Mouse (Mus musculus) urinary bladder, postnatal 14 days (tissue): ENCODE data around the gene Tmem246.
"Not testable (repeated sequence)": the region's sequence is repeated elsewhere in the genome, so short reads cannot be mapped to it uniquely, and the experiment has no call there.

Experiments
- DNase-seq: peaks from one replicate; pipeline ENCODE4 v3.0.0; 2021; ENCODE audit warnings: low spot score

Tmem246 gene

DNA sequence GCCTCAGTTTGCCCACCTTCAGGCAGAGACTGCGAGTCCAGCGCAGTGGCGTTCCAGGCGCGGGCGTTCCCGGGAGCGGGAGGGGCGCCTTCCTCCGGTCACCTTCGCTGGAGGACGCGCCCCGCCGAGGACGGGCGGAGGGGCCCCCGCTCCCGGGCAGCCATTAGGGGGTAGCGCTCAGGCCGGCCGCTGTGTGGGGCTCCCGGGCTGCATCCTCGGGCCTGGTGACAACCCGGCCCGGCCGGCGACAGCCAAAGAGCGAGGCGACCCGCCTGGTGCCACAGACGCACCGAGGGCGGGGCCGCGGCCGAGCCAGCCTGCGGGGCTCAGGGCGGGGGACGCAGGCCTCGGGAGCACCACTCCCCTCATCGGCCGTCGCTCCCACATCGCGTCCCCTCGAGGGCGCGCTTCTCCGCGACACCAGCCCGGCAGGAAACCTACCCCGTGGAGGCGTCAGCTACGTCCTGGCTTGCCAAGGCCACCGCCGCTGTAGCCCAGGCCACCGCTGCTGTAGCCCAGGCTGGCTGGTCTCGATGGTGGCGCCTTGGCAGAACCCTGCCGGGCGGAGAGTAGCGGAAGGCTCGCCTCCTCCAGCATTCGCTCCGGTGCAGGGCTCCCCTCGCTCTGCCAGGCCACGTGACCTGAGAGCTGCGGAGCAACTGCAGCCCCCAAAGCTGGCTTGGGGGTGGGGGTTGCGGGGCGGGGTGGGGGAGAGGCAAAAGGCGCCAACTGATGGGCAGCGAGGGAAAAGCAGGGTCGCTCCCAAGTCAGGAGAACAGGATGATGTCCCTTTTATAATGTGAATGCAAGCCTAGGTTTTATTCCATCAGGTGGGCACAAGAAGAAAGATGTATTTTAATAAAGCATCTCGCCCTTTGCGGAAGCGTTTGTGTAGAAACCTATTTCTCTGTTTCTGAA is at the start of gene Tmem246:
Gene Tmem246, minus strand, starts transcription at position 694 of the 918 bp plus-strand sequence.
- peak; percentile 67 for DNase-seq

DNA sequence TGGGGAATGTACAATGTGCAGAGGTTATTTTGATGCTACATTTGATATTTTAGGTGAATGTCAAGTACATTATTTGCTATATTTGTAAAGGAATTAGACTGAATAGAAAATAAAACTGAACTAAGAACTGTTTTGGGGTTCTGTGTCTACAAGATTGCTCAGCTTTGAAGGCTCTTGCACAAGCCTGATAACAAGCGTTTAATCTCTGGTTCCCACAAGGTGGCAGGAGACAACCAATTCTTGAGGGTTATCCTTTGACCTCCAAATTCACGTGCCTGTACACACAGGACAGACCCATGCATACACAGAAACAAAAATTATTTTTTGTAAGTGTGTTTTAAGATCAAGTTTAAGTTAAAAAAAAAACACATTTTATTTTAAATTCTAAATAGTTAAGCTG is 42.2 kb upstream of the Tmem246 start:
- DNase-seq: no peak

DNA sequence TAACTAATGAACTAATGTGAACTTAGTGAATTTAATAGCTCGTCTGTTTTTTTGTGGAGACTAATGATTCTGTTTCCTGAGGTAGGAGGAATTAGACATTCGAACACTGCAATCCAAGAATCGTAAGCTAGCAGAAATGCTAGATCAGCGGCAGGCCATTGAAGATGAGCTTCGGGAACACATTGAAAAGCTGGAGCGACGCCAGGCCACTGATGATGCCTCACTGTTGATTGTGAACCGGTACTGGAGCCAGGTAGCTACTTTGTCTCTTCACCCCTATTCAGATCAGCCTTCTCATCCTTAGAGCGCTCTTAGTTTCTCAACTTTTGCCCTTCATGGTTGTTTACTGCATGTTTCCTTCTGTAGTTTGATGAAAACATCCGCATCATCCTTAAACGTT is 40.1 kb upstream of the Tmem246 start:
- DNase-seq: no peak

DNA sequence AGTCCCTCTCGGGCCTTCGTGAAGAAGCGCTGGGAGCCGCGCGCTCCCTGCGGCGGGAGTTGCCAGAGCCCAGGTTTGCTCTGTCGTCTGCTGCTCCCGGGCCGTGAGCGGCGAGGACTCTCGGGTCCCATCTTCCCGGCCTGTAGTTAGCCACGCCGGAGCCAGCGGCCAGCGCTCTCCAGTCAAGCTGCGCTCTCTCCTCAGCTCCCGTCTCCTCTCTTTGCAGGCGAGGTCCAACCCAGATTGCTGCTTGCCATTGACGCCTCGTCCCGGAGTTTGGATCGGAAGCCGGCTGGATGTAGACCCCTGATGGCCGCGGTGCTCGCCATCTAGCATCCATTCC is 34.4 kb upstream of the Tmem246 start:
- DNase-seq: no peak

DNA sequence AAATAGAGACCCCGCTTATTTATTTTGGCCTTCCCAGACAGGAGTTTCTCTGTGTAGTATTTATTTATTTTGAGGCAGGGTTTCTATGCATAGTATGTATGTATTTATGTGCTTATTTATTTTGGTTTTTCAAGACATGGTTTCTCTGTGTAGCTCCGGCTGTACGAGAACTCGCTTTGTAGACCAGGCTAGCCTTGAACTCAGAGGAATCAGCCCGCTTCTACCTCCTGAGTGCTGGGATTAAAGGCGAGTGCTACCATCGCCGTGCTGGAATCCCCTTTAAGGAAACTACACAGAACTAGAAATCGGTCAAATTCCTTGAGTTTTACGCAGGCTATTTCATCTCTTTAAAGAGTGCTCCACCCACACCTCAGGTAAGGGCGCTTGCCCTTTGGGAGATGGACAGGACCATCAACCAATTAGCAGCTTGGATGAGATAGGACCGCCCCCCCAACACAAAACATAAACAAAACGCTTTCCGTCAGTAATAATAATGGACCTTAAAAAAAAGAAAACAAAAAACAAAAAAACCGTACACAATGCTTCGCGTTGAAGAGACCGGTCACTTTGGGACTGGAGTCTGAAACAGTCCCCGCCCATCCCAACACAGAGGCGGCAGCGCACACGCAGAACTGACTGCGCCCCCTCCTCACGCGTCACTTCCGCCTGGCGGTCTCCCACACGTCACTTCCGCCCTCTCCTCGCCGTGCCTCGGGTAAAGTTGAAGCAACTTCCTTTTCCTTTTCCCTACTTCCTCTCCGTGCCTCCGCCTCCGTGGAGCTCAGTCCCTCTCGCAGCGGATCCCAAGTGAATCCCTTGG is 33.9 kb upstream of the Tmem246 start, which contains the start of gene Rnf20:
Gene Rnf20, plus strand, starts transcription at position 688 of the 820 bp plus-strand sequence.
- DNase-seq: peak; percentile 96

DNA sequence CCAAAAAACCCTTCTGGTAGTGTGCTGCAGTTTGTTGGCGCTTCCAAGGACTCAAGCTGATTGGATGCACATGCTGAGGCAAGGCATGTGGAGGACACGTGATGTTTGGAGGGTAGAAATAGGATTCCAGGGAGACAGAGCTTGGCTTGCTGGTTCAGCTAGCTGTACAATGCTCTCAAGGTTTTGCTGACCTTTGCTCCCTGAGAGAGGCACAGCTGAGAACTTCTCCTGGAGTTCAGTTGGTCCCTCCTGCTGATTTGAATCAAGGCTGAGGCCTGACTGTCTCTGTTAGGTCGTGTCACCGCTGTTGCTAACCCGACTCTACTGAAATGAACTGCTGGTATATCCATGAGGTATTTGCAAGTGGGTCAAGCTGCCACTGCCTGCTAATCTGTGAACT is 31.3 kb upstream of the Tmem246 start:
- DNase-seq: no peak

DNA sequence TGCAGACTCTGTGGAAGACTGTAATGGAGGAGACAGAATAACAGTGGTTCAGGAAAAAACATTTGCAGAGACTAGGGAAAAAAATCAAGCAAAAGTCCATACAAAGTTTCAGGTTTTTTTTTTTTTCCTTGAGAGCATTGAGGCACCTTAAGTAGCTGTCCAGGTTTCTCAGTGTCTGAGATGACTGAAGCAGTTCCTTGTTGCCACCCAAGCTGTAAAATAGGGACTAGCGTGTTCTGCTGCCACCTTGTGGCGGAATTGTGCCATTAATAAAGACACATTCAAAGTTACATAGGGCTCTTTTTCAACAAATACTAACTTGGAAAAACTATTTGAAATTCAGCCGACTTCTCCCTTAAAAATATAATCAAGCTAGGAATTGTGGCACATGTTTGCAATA is 29.3 kb upstream of the Tmem246 start:
- peak; percentile 83 for DNase-seq

DNA sequence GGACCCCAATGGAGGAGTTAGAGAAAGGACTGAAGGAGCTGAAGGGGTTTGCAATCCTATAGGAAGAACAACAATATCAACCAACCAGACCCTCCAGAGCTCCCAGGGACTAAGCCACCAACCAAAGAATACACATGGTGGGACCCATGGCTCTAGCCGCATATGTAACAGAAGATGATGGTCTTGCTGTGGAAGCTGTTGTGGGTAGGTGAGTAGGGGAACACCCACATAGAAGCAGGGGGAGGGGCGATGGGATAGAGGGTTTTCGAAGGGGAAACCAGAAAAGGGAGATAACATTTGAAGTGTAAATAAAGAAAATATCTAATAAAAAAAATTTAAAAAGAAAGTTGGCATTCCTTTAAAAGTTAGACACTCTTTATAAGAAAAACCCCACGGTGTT is 27.3 kb upstream of the Tmem246 start:
- DNase-seq: not testable (repeated sequence)

DNA sequence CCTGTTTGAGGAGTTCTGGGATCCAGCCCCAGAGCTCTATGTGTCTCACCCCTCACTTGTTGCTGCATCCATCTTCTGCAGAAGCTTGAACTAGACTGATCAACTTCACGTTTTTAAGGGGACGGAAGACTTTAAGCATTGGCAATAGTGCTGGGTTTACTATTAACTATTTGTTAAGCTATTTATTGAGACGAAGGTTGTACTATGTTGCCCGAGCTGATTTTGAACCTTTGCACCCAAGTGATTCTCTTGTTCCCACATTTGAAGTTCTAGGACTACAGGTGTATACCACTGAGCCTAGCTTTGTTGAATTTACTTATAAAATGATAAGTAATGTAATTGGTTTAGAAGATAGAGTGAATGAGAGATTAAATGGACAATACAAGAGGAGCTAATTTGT is 26.2 kb upstream of the Tmem246 start:
- no peak for DNase-seq

DNA sequence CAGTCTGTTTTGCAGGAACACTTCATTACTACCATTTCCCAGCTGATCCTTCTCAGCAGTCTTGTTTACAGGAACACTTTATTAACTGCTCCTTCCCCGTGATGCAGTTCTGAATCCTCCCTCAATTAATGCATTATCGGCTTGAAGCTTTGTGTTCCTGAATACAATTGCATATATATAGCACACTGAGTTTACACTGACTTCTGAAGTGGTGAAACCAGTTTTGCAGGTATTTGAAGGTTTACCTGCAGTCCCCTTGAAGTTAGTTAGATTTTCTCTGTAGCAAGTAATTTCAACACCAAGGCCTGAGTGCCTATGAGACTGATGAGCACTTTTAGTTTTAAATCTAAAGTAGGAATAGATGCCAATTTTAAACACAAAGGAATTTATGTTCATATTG is 24.6 kb upstream of the Tmem246 start:
- no peak for DNase-seq

DNA sequence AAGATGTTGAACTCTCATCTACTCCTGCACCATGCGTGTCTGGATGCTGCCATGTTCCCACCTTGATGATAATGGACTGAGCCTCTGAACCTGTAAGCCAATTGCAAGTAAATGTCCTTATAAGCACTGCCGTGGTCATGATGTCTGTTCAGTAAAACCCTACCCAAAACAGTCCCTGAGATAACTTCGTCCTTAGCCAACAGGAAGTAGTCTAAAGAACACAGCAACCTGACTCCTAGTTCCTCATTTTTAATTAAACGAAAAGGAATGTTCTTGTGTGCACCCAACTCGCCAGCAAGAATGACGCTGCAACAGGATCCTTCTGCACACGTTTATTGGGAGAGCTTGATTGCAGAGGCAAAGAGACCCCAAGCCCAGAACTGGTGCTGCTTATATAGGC is 22.2 kb upstream of the Tmem246 start:
- DNase-seq: not testable (repeated sequence)

DNA sequence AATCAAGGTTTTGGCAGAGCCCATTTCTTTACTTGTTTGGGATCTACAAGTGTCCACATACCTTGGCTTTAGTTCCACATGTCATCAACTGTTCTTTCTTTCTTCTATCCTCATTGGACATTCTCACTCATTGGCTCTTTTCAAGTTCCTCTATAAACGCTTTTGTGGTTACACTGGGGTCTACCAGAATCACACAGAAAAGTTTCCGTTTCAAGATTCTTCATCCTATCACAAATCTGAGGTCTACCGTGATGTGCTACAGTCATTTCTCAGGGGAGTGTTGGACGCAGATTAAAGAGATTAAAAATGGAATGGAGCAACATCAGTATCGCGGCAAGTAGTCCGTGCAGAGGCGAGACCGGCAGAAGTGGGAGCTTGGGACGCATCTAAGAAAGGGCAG is 19.2 kb upstream of the Tmem246 start:
- no peak for DNase-seq

DNA sequence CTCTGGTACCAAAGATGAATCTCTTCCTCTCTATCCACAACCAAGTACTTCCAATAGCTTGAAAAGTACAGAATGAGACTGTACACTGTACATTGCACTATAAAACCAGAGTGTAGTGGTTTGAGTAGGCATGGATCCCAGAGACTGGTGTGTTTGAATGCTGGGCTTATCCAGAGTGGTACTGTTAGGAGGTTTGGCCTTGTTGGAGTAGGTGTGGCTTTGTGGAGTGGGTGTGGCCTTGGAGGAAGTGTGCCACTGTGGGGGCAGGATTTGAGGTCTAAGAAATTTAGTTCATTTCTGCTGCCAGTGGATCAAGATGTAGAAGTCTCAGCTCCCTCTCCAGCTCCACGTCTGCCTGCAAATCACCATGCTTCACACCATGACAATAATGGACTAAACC is 7.8 kb upstream of the Tmem246 start:
- DNase-seq: no peak

DNA sequence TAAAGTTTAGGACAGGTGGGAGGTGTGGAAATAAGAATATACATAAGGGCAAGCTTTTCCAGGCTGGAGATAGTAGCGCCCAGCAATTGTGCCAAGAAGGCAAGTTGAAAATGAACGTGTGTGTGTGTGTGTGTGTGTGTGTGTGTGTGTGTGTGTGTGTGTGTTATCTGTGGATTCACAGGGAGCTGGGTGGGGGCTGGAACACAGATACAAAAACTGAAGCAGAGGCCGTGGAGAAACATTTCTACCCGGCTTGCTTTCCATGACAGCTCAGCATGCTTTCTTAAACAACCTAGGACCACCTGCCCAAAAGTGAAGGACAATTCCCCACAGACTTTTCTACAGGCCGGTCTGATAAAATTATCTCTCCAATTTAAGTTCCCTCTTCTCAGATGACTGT is 6.9 kb upstream of the Tmem246 start:
- DNase-seq: no peak

DNA sequence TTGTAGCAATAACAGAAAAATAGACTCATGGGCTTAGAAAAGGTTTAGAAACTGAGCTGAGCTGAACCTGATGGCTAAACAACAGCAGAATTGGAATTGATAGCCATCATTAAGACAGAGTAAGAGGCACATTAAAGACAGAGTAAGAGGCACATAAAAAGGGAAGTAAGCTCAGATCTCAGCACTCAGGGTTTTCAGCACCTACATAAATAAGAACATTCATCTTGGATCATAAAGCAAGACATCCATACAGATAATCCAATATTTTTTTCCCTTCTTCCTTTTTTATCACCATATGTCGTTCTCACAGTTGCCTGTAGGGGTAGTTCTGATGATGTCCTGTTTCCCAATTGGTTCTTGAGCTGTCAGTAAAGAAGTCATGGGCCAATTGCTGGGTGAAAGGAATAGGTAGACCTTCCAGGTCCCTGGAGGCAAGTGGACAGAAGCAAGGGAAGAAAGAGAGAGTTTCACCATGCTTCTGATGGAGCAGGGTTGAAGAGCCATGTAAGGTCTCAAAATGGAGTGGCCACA is 6.4 kb upstream of the Tmem246 start:
- no peak for DNase-seq

DNA sequence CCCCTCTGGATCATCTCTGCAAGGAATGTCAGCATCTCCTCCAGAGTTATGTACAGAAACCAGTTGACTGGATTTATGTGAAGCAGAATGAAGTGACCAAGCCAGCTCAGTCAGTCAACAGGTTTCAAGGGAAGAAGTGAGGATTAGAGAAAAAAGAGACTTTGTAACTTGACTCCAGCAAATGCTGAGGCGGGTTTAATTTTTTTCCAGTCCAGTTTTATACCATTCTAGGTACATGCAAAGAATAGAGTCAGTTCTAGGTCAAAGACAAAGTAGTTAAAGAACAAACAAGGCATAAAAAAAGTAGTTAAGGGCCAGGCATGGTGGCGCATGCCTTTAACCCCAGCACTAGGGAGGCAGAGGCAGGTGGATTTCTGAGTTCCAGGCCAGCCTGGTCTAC is 5.5 kb upstream of the Tmem246 start:
- DNase-seq: no peak

DNA sequence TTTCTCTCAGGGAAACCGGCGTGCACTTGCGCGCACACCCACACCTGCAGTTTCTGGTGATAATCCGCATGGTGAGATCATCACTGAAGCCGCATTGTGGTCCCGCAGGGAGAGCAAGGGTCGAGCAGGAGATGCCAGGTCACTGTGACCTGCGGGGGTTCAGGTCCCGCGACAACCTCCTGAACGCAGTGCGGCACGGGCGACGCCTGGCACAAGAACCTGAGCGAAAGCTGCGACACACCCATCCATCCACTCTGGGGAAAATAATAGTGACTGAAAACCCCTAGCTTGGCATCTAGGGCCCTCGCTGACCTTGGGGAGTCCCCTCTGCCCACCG is 862 bp downstream of the Tmem246 start:
- no peak for DNase-seq

DNA sequence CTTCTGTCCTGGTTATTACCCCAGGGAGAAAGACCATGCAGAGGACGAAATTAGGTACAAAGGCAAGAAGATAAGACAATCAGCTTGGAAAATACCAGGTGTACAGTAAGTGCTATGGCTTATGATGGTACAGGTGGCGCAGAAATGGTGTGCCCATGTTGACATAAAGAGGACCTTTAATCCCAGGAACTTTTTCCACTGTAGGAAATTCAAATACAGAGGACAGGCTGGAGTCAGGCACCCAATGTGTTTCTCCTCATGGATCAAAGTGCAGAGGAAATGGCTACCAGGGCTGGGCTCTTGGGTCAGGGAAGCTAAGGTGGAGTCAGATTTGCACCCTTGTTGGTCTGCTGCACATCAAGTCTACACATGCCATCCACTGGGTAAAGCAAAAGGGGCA is 7.5 kb downstream of the Tmem246 start:
- DNase-seq: no peak

DNA sequence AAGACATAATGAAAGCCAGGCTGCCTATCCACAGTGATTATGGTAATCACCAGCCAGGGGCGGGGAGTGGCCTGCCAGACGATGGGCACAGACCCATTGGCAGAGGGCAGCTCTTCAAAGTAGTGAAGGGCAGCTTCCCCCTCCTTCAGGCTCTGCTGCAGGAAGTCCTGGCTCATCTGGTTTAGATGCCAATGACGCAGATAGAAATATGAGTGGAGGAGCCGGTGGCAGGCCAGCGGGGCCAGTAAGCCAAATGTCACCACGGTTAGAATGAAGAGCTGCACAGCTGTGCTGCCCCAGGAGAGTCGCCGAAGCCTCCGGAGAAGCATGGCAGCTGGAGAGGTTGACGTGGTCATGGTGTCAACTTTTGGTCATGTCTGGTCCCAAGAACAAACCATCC is 10.9 kb downstream of the Tmem246 start:
- no peak for DNase-seq

DNA sequence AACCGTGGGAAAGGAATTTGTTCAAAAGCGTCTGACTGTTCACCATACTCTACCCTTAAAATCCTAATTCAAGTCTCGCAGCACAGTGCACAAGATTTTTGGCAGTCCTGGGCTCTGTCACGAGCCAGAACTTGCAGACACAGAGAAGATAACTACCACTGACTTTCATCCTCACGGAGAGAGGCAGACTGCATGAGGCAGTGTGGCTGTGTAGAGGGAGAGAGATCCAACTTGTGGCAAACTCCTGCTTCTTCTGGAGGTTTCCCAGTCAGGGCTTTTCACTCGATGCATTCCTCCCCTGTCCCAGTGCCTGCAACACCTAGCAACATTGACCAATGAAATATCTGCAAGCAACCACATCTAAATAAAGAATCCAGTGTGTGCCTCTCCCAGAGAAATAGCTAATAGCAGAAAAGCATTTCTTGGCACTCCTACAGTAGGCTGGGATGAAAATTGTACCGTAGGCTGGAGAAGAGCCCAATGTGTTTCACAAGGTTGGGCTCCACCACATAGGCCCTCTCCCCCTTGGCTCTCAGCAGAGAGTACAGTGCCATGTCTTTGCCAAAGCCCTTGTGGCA is 12.1 kb downstream of the Tmem246 start:
- DNase-seq: no peak

DNA sequence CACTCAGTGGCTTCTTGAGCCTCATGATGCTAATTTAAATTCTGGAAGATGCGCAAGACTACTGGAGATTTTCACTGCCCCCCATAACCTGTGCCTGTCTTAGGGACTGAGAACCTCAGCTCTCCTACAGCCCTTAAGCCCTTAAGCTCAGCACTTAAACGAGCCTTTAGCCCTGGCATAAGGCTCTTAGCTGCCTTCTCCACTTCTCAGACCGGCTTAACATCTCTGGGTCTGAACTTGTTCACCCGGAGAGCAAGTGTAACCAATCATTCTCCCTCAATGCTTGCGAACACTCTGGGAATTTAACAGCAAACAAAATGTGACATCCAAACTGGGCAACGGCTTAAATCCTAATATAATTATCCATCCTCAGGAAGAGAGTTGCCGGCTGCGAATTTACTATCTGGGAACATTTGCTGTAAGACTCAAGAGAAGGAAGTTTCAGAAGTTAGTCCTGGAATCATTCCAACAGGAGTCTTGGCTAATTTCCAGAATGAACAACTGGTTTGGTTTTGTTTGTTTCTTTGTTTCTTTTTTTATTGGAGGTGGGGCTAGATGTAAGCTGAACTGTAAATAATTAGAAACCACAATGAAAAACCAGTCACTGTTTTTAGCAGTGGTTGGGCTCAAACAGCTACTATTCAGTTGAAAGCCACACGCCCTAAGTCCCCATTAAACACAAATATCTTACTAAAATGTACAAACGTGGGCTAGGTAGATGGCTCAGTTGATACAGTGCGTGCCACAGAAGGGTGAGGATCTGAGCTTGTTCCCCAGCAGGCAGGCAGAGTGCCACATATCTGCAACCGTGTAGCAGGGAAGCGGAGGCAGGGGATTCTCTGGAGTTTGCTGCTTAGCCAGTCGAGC is 13.5 kb downstream of the Tmem246 start:
- DNase-seq: peak; percentile 59

DNA sequence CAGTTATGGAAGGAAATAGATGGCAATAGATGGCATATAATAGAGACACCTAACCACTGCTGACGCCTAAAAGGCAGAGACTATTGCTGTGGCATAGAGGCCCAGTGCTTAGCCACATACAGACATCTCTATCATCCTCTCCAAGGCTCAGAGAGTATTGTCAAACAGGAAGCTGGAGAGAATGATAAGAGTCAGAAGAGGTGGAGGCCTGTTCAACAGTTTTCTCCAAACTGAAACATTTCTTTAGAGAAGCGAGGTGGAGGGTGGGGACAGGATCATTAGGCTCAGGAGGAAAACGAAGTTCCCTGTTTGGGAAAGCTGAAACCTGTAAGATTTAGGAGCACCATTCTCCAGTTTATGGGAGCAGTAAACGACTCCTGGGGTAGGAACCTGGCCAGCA is 16.4 kb downstream of the Tmem246 start:
- no peak for DNase-seq
